Mouse (Mus musculus) lung, postnatal 0 days (tissue): ENCODE results near the gene Hnrnpa0.

Source experiments
- CTCF ChIP-seq: IDR thresholded peaks from 2 replicates; pipeline ENCODE4 v1.5.1; 2016; ENCODE audit warnings: antibody characterized with exemption, mild to moderate bottlenecking
- EP300 ChIP-seq: IDR thresholded peaks from 2 replicates; pipeline ENCODE4 v1.6.1; 2016; ENCODE audit warnings: antibody characterized with exemption, mild to moderate bottlenecking, control low read depth

- TF ChIP-seq CTCF = no peak
- no peak for TF ChIP-seq EP300
These were observed 20.0 kb upstream of the Hnrnpa0 start for GRCm38 (mm10) chr13:58148256-58148831.
